Mouse (Mus musculus) retina, adult 2 months (tissue): ENCODE data around the gene Hspd1.
A peak's percentile ranks its signal among the peaks of the same experiment; 100 is the strongest.
"Not testable (repeated sequence)": the region's sequence is repeated elsewhere in the genome, so short reads cannot be mapped to it uniquely, and the experiment has no call there.

ENCODE experiments used
- DNase-seq: peaks from one replicate; pipeline ENCODE4 v3.0.0-alpha.2; 2012; ENCODE audit warnings: low read depth, low spot score

Hspd1 gene

GRCm38 (mm10) chr1:55087932-55088610 is at the start of gene Hspd1, which contains the start of gene Hspe1:
TSS of gene Hspd1 (minus strand) at chr1:55088243.
TSS of gene Hspe1 (plus strand) at chr1:55088132.
- peak; percentile 97 for DNase-seq

- no peak for DNase-seq
Measured at GRCm38 (mm10) chr1:55135846-55136245, 47.8 kb upstream of the Hspd1 start.

- no peak for DNase-seq
Measured at GRCm38 (mm10) chr1:55134301-55134700, 46.3 kb upstream of the Hspd1 start.

GRCm38 (mm10) chr1:55133173-55133572 is 45.1 kb upstream of the Hspd1 start:
- no peak for DNase-seq

GRCm38 (mm10) chr1:55132308-55132707 is 44.3 kb upstream of the Hspd1 start:
- no peak for DNase-seq

- DNase-seq: no peak
Measured at GRCm38 (mm10) chr1:55131424-55132014, 43.5 kb upstream of the Hspd1 start.

- peak; percentile 90 for DNase-seq
Measured at GRCm38 (mm10) chr1:55130943-55131401, 42.9 kb upstream of the Hspd1 start, which contains the start of gene Mob4. TSS of gene Mob4 (plus strand) at chr1:55131231.

- no peak for DNase-seq
Measured at GRCm38 (mm10) chr1:55130190-55130916, 42.3 kb upstream of the Hspd1 start.

GRCm38 (mm10) chr1:55129716-55130115 is 41.7 kb upstream of the Hspd1 start:
- no peak for DNase-seq

- DNase-seq: not testable (repeated sequence)
Measured at GRCm38 (mm10) chr1:55124136-55124535, 36.1 kb upstream of the Hspd1 start.

- DNase-seq: no peak
Measured at GRCm38 (mm10) chr1:55123561-55123960, 35.5 kb upstream of the Hspd1 start.

GRCm38 (mm10) chr1:55123046-55123445 is 35.0 kb upstream of the Hspd1 start:
- DNase-seq: no peak

- DNase-seq: no peak
Measured at GRCm38 (mm10) chr1:55109066-55109766, 21.2 kb upstream of the Hspd1 start.

GRCm38 (mm10) chr1:55108473-55108872 is 20.4 kb upstream of the Hspd1 start:
- DNase-seq: no peak

GRCm38 (mm10) chr1:55107644-55108043 is 19.6 kb upstream of the Hspd1 start:
- DNase-seq: no peak

- DNase-seq: no peak
Measured at GRCm38 (mm10) chr1:55106919-55107585, 19.0 kb upstream of the Hspd1 start.

- no peak for DNase-seq
Measured at GRCm38 (mm10) chr1:55092469-55092868, 4.4 kb upstream of the Hspd1 start.

- no peak for DNase-seq
Measured at GRCm38 (mm10) chr1:55092056-55092455, 4.0 kb upstream of the Hspd1 start.

- DNase-seq: no peak
Measured at GRCm38 (mm10) chr1:55089498-55090064, 1.5 kb upstream of the Hspd1 start.

GRCm38 (mm10) chr1:55088611-55089497 is 811 bp upstream of the Hspd1 start:
- DNase-seq: no peak
